Mouse (Mus musculus) forebrain, embryonic 15.5 days (tissue): Measurements from ENCODE around the gene Stra6. TPM values are rescaled to one million over a fixed set of nuclear protein-coding genes. Genes with fewer than 3 reads are reported as not detected.

Source experiments
- ATAC-seq: fragments of 200-750 bp; cut with Nextera tagmentation; replicated peaks from 2 replicates; pipeline ENCODE4 v1.8.0; 2017; ENCODE audit warnings: mild to moderate bottlenecking, moderate TSS enrichment, moderate library complexity
- H3K27ac ChIP-seq: fragments of 300-500 bp; sonication (generic); replicated peaks from 2 replicates; pipeline ENCODE4 v1.5.1; 2015; ENCODE audit warnings: mild to moderate bottlenecking, inconsistent platforms
- H3K27me3 ChIP-seq: fragments of 300-500 bp; sonication (generic); 2 replicates; pipeline ENCODE4 v1.6.1; 2015; ENCODE audit warnings: inconsistent platforms
- H3K36me3 ChIP-seq: fragments of 300-500 bp; sonication (generic); 2 replicates; pipeline ENCODE4 v1.6.1; 2015; ENCODE audit warnings: mild to moderate bottlenecking, inconsistent platforms
- H3K4me1 ChIP-seq: fragments of 300-500 bp; sonication (generic); 2 replicates; pipeline ENCODE4 v1.6.1; 2015; ENCODE audit warnings: inconsistent platforms
- H3K4me2 ChIP-seq: fragments of 300-500 bp; sonication (generic); replicated peaks from 2 replicates; pipeline ENCODE4 v1.6.1; 2015; ENCODE audit warnings: mild to moderate bottlenecking, inconsistent platforms
- H3K4me3 ChIP-seq: fragments of 300-500 bp; sonication (generic); 2 replicates; pipeline ENCODE4 v1.5.1; 2015; ENCODE audit warnings: mild to moderate bottlenecking, inconsistent platforms
- H3K9ac ChIP-seq: fragments of 300-500 bp; sonication (generic); replicated peaks from 2 replicates; pipeline ENCODE4 v1.6.1; 2015; ENCODE audit warnings: mild to moderate bottlenecking, inconsistent platforms
- H3K9me3 ChIP-seq: fragments of 300-500 bp; sonication (generic); 2 replicates; pipeline ENCODE4 v1.6.1; 2016; ENCODE audit warnings: inconsistent platforms
- WGBS: fragments of 180-500 bp; shearing (Covaris S2); methylation state at CpG from one replicate; pipeline ENCODE4 v1.1.7; 2015; ENCODE audit warnings: mixed read lengths; 5-methylcytosine and 5-hydroxymethylcytosine counted together
- polyA plus RNA-seq: library from polyadenylated mRNA; unstranded; fragments of >200 nt; fragmentation: Nextera tagmentation; extraction: Ambion mirVana; gene quantifications from 2 replicates; pipeline ENCODE4 v1.2.1, GENCODE M21; 2015

Gene Stra6
- polyA plus RNA-seq, 1 experiment from 2014 or later: 8.7 TPM

DNA sequence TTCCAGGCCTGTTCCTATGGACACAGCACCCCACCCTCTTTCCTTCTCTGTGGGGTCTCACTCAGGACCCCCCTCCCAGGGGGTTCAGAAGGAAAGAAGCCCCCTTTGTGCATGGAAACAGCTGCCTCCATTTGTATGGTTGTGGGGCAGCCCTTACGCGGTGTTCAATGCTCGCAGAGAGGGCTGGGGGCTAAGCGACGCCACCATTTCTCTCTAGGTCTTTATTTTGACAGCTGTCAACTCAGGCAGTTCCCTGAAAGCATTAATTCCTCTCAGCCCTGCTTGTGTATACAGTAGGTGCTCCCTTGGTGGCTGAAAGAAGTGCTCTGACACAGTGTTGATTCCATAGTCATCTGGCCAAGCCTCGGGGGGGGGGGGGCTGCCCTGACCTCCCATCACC is 40.1 kb downstream of the Stra6 start:
- Histone ChIP-seq H3K4me2 (no peak overlapping the region), H3K9ac (no peak overlapping the region), H3K4me3 (no peak overlapping the region), H3K9me3 (no peaks in the 10 kb centered on the region), H3K27ac (peak overlapping the region; percentile 57), H3K36me3 (no peaks in the 10 kb centered on the region), H3K27me3 (no peaks in the 10 kb centered on the region), H3K4me1 (peaks cover 63% of the 10 kb centered on the region)
- WGBS: 25% methylated on average over 6 of the region's 6 CpGs
- no peak; the same call in 1 of the 2 replicates for ATAC-seq

DNA sequence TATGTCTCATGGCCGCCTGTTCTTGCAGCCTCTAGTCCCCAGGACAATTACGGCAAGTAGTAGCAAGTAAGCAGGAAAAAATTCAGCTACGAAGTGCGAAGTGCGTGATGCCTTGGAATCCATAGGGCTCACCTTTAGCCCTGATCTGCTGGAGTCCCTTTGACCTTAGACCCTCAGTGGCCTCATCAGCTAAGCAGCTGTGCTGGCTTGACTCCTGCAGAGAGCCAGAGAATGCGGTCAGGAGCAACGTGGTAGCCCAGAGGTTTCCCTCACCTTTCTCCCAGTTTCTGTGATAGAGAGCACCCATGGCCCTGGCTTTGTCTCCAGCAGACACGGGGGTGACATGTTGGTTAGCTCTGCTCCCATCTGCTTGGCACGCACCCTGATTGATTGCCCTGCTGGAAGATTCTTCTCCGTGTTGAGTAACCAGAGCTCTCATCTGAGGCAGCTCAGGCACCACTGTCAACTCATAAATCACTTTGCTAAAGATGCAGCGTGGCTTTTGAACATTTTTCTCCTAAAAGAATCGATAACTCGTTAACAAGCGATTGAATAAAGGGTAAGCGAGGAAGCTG is 42.1 kb downstream of the Stra6 start:
- no peak overlapping the region for H3K4me3 ChIP-seq
- H3K4me2 ChIP-seq: no peak overlapping the region
- peaks cover 54% of the 10 kb centered on the region for H3K4me1 ChIP-seq
- no peak overlapping the region for H3K9ac ChIP-seq
- no peaks in the 10 kb centered on the region for H3K36me3 ChIP-seq
- no peaks in the 10 kb centered on the region for H3K9me3 ChIP-seq
- H3K27ac ChIP-seq: no peak overlapping the region
- ATAC-seq: no peak
- WGBS: 62% methylated on average over 15 of the region's 15 CpGs
- H3K27me3 ChIP-seq: no peaks in the 10 kb centered on the region

DNA sequence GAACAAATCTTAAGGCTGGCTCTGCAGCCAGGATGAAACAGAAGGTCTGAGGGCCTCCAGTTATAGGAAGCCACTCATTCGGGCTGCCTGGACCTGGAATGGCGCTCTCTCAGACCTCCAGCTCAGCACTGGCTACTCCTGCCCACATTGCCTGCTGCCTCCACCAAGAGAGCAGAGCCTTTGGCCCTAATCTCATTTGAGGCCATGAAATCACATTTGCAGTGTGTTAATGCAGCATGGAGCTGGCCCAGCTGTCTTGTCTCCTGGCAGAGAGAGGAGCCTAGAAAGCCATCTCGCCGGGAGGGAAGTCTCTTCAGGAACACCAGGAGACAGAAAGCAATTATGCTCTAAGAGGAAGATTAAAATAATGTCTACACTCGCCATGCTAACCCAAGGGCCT is 43.9 kb downstream of the Stra6 start:
- peaks cover 64% of the 10 kb centered on the region for H3K4me1 ChIP-seq
- no peak overlapping the region for H3K9ac ChIP-seq
- no peaks in the 10 kb centered on the region for H3K27me3 ChIP-seq
- no peak overlapping the region for H3K4me2 ChIP-seq
- ATAC-seq: no peak
- WGBS: 57% methylated on average over 5 of the region's 5 CpGs
- H3K4me3 ChIP-seq: no peak overlapping the region
- no peaks in the 10 kb centered on the region for H3K36me3 ChIP-seq
- peak overlapping the region; percentile 68 for H3K27ac ChIP-seq
- no peaks in the 10 kb centered on the region for H3K9me3 ChIP-seq

DNA sequence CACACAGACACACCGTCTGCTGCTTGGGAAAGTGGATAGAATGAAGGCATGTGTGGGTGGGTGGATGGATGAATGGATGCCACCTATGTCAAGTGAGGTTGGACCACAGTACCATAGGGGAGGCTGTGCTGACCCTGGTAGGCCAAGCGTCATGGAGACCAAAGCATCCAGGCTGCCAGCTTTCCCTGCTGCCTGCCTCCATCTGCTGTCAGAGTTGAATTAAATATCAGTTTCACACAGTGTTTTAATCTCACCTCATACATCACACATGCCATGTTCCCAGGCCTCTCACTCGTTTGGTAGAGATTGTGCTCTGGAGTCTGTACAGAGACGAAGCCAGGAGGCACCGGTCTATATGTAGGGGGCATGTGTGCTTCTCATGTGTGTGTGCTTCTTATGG is 47.2 kb downstream of the Stra6 start:
- no peak overlapping the region for H3K9ac ChIP-seq
- H3K36me3 ChIP-seq: no peaks in the 10 kb centered on the region
- H3K9me3 ChIP-seq: no peaks in the 10 kb centered on the region
- H3K4me2 ChIP-seq: no peak overlapping the region
- peaks cover 76% of the 10 kb centered on the region for H3K4me1 ChIP-seq
- H3K4me3 ChIP-seq: no peak overlapping the region
- H3K27ac ChIP-seq: peak overlapping the region; percentile 99
- no peak for ATAC-seq
- H3K27me3 ChIP-seq: no peaks in the 10 kb centered on the region
- WGBS: 54% methylated on average over 5 of the region's 5 CpGs

DNA sequence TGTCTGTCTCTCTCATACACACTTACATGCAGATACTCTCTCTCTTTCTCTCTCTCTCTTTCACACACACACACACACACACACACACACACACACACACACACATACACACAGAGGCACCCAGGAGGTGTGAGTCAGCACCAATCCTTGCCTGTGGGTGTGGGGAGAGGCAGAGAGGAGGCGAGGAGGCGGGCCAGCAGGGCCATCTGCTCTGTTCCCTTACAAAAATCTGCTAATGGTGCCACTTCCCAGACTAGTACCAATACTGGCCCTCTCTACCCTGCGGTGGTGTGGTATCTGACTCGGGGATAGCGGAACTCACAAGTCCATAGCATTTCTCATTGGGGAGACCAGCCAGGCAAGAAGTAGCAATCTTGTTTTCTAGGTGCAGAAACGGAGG is 47.8 kb downstream of the Stra6 start:
- Histone ChIP-seq H3K27me3 (no peaks in the 10 kb centered on the region), H3K4me3 (no peak overlapping the region), H3K36me3 (no peaks in the 10 kb centered on the region), H3K27ac (peak overlapping the region; percentile 99), H3K9ac (peak overlapping the region; percentile 28; the same call in 1 of the 2 replicates), H3K4me2 (no peak overlapping the region), H3K4me1 (peaks cover 76% of the 10 kb centered on the region), H3K9me3 (no peaks in the 10 kb centered on the region)
- 29% methylated on average over 6 of the region's 6 CpGs for WGBS
- ATAC-seq: peak; percentile 56

DNA sequence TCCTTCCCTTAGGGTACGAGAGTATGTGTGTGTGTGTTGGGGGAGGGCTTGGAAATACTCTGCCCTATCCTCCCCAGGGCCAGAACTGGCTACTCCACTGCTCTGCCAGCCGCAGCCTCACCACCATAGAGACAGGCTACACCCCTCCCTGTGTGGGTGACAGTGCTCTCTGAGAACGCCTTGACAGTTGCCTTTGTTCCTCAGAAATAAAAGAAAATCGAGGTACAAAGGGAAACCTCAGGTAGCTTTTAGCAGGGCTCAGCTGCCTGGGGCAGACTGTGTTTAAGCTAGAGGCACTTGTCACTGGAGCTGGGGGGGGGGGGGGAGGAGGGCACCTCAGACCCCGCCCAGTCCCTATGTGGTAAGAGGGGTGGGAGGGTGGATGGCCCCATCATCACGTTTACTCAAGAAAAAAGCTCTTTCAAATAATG is 48.7 kb downstream of the Stra6 start:
- WGBS: under 1% methylated on average over 6 of the region's 6 CpGs
- Histone ChIP-seq H3K4me2 (peak overlapping the region; percentile 48), H3K9me3 (no peaks in the 10 kb centered on the region), H3K4me1 (peaks cover 82% of the 10 kb centered on the region), H3K27ac (peak overlapping the region; percentile 99), H3K27me3 (no peaks in the 10 kb centered on the region), H3K9ac (peak overlapping the region; percentile 28; the same call in 1 of the 2 replicates), H3K36me3 (no peaks in the 10 kb centered on the region), H3K4me3 (no peak overlapping the region)
- ATAC-seq: peak; percentile 69

DNA sequence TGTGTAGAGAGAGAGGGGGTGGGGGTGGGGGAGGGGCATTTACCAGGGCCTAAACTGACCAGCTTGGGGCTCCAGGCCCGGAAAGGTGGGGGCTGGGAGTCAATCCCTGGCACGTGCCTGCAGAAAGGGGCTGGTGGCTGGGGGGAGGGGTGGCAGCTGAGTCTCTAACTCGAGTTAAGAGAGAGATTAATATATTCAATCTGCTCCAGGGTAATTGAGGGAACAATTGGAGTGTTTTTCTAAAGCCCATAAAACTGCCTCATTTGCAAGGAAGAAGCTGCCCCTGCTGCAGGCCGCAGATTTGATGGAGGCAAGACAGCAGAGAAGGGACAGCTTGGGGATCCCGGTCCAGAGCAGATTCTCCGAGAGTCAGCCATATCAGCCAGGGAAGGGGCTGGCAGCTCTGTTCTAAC is 49.3 kb downstream of the Stra6 start:
- peak overlapping the region; percentile 50 for H3K9ac ChIP-seq
- no peaks in the 10 kb centered on the region for H3K36me3 ChIP-seq
- peaks cover 77% of the 10 kb centered on the region for H3K4me1 ChIP-seq
- no peaks in the 10 kb centered on the region for H3K27me3 ChIP-seq
- WGBS: 2% methylated on average over 6 of the region's 6 CpGs
- peak overlapping the region; percentile 22 for H3K4me3 ChIP-seq
- no peaks in the 10 kb centered on the region for H3K9me3 ChIP-seq
- peak; percentile 74 for ATAC-seq
- H3K27ac ChIP-seq: peak overlapping the region; percentile 99
- H3K4me2 ChIP-seq: peak overlapping the region; percentile 48

DNA sequence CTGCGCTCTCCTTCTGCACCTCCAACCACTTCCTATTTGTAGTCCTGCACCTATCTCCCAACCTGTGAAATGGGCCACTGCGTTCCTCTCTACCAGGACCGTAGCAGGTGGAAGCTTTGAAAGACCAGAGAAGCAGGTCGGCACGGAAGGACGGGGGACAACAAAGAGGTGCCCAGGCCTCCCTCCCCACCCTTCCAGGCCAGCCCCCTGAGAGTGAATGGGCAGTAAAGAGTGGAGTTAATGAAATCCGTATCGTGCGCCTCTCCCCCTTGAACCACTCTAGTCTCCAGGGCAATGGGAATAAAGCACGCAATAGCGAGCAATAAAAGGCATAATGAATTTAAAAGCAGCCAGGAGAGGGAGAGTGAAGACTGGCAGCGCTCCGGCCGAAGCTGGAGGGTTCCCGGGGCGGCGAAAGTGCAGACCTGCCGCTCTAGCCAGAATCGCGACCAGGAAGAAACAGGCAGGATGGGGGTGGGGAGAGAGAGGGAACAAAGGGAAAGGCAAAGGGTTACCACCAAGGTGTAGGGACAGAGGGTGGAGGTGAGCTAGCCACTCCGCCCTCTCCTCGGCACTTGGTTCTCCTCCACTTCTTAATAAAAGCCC is 49.8 kb downstream of the Stra6 start:
- H3K36me3 ChIP-seq: no peaks in the 10 kb centered on the region
- H3K4me3 ChIP-seq: peak overlapping the region; percentile 22
- H3K4me1 ChIP-seq: peaks cover 75% of the 10 kb centered on the region
- peak; percentile 21 for ATAC-seq
- H3K27ac ChIP-seq: peak overlapping the region; percentile 99
- no peaks in the 10 kb centered on the region for H3K9me3 ChIP-seq
- H3K4me2 ChIP-seq: peak overlapping the region; percentile 48
- H3K9ac ChIP-seq: peak overlapping the region; percentile 50
- under 1% methylated on average over 22 of the region's 22 CpGs for WGBS
- no peaks in the 10 kb centered on the region for H3K27me3 ChIP-seq

DNA sequence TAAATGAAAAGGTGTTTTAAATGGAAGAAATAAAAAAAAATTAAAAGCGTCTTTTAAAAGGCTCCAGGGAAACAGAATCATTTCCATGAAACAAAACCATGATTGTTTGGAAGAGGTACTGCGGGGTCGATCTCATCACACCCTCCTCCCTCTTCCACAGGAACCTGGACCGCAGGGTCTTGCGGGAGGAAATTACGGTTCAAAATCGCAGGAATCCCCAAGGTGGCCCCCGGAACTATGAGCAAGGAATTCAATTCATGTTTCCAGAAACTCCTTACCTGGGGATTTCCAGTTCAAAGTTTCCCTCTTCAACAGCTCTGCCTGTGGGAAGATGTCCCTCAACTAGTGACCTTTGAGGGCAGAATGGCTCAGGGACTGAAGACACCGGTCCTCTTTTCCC is 50.4 kb downstream of the Stra6 start:
- H3K4me2 ChIP-seq: peak overlapping the region; percentile 48

DNA sequence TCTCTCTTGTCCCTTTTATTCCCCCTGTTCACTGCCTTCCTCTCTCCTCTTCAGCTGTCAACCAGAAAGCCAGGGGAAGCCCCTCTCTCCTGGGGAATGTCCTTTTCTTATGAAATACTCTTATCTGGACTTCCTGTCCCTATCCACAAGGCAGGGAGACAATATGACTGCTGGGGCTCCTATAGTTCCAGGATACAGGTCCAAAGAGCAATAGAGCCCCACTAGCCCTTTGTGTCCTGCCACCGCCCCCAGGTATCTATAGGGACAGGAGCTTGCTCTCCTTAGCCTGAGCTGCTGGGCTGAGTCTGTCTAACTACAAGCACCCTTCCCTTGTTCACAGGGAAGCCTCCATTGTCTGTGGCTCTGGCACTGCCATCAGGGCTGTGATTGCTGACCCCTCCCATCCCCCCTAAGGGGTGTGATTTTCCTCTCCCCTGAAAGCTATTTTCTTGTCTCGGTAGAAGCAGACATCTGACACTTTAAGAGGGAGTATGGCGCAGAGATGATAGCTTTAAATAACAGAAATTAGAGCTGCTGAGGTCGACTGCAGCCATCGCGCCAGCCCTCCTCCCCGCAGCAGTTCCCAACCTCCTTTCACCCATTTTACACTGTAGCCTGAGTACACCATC is 51.8 kb downstream of the Stra6 start:
- Histone ChIP-seq H3K4me1 (peaks cover 75% of the 10 kb centered on the region), H3K36me3 (no peaks in the 10 kb centered on the region), H3K9ac (peak overlapping the region; percentile 33; the same call in 1 of the 2 replicates), H3K9me3 (no peaks in the 10 kb centered on the region), H3K27ac (peak overlapping the region; percentile 99), H3K4me3 (no peak overlapping the region), H3K27me3 (no peaks in the 10 kb centered on the region), H3K4me2 (no peak overlapping the region)
- WGBS: 32% methylated on average over 7 of the region's 7 CpGs
- no peak; the same call in 1 of the 2 replicates for ATAC-seq

More for the DNA sequence above, 50.4 kb downstream of the Stra6 start:
- WGBS: 4% methylated on average over 9 of the region's 9 CpGs
- Histone ChIP-seq H3K9me3 (no peaks in the 10 kb centered on the region), H3K4me3 (no peak overlapping the region), H3K27ac (peak overlapping the region; percentile 99), H3K9ac (peak overlapping the region; percentile 50), H3K27me3 (no peaks in the 10 kb centered on the region), H3K4me1 (peaks cover 80% of the 10 kb centered on the region), H3K36me3 (no peaks in the 10 kb centered on the region)
- ATAC-seq: no peak

DNA sequence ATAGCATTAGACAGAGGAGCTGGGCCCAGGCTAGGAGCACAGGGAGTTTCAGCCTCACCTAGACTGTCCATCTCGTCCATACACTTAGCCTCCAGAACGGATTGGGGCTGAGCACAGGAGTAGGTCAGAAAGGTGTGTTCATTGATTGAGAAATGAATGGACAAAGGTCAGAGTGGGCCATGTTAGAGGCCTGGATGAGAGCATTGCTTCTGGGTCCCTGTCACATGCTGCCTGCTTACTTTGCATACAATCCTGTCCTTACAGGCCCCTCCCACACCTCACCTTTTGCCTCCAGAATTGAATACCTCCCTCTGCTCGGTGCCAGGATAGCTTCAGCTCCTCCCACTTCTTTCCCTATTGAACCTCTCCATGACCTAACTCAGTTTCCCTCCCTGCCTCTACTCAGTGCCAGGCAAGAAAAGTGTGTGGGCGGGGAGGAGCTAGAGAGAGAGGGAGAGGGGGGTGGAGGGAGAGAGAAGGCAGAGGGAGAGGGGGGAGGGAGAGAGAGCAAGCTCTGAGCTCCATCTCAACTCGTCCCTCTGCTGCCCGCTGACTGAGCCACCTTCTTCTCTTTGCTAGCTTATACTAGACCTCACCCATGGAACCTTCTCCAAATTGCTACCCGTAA is 52.5 kb downstream of the Stra6 start:
- peak overlapping the region; percentile 33; the same call in 1 of the 2 replicates for H3K9ac ChIP-seq
- peak overlapping the region; percentile 99 for H3K27ac ChIP-seq
- no peak overlapping the region for H3K4me3 ChIP-seq
- H3K36me3 ChIP-seq: no peaks in the 10 kb centered on the region
- no peaks in the 10 kb centered on the region for H3K9me3 ChIP-seq
- no peak overlapping the region; the same call in 1 of the 2 replicates for H3K4me2 ChIP-seq
- WGBS: 28% methylated on average over 7 of the region's 7 CpGs
- peaks cover 68% of the 10 kb centered on the region for H3K4me1 ChIP-seq
- no peaks in the 10 kb centered on the region for H3K27me3 ChIP-seq
- no peak for ATAC-seq

DNA sequence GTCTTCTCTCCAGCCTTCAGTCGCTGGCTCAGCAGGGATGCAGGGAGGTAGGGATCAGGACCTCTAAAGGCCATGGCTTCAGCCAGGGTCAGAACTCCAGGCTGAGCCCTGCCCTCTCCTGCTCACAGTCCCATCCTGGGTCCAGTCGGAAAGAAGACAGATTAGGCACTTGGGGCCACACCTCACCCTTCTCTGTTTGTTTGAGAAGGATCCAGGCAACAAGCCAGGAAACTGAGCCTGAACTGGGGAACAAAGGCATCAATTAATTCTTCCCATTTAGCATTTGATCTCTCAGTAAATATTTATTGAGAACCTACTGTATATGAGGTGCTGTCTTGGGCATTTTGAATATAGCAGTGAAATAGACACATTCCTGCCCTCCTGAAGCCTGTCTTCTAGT is 55.1 kb downstream of the Stra6 start, which contains the start of gene Ccdc33:
Gene Ccdc33 (minus strand): TSS at position 153 of the 400 bp plus-strand sequence.
- Histone ChIP-seq H3K9me3 (no peaks in the 10 kb centered on the region), H3K27me3 (no peaks in the 10 kb centered on the region), H3K27ac (no peak within 1 kb of the TSS), H3K9ac (no peak within 1 kb of the TSS), H3K36me3 (no peaks in the 10 kb centered on the region), H3K4me1 (peaks cover 43% of the 10 kb centered on the region), H3K4me3 (no peak within 1 kb of the TSS), H3K4me2 (no peak within 1 kb of the TSS)
- WGBS: 18% methylated on average over 2 of the region's 2 CpGs
- no peak for ATAC-seq
